8 mouse cellular contexts compared by ENCODE assay signal in the genomic region with DNA sequence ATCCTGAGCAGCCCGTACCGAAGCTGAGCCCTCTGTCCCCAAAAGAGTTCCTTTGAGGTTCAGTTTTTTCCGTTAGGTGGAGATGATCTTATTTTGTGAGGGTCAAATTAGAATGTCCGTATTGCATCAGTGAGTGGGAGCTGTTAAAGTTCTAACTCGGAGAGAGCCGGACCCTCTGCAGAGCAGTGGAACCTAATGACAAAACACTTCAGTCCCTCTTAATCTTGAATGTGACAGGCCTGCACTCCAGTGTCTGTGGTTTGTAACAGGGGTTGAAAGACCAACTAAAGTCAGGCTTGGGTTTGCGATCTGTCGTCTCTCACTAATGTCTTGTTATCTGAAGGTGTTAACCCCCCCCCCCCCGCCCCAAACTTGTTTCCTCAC. TPM values are rescaled to one million over a fixed set of nuclear protein-coding genes. Genes with fewer than 3 reads are reported as not detected.
A peak's percentile ranks its signal among the peaks of the same experiment; 100 is the strongest.
DNase-seq lines count a peak whose midpoint lies in the region; ATAC-seq and TF ChIP-seq lines count a peak whose summit lies in the region.

No protein-coding gene starts in this region.

- peaks cover 13% of the 10 kb centered on the region for H3K36me3 ChIP-seq in embryonic facial prominence, embryonic 12.5 days
- H3K36me3 ChIP-seq in intestine, embryonic 16.5 days (ENCODE audit: control insufficient read depth, insufficient read depth, low read length): no peaks in the 10 kb centered on the region
- peaks cover 17% of the 10 kb centered on the region for H3K36me3 ChIP-seq in neural tube, embryonic 12.5 days

- H3K27me3 ChIP-seq in embryonic facial prominence, embryonic 12.5 days: no peaks in the 10 kb centered on the region
- H3K27me3 ChIP-seq in intestine, embryonic 16.5 days (replicated peaks; ENCODE audit: control insufficient read depth, insufficient read depth, low read length): no peaks in the 10 kb centered on the region
- no peaks in the 10 kb centered on the region for H3K27me3 ChIP-seq in neural tube, embryonic 12.5 days (replicated peaks)

- peaks cover 7% of the 10 kb centered on the region for H3K4me1 ChIP-seq in embryonic facial prominence, embryonic 12.5 days
- H3K4me1 ChIP-seq in intestine, embryonic 16.5 days (ENCODE audit: control insufficient read depth, insufficient read depth, low read length): peaks cover 4% of the 10 kb centered on the region; the same call in 1 of the 2 replicates
- H3K4me1 ChIP-seq in neural tube, embryonic 12.5 days: peaks cover 5% of the 10 kb centered on the region

- intact Hi-C loops in left cerebral cortex, adult 2 months (cut with DNase I): no loop called here

- peak; percentile 41; the same call in 1 of the 2 replicates for ATAC-seq in embryonic facial prominence, embryonic 12.5 days (ENCODE audit: insufficient number of reproducible peaks, insufficient read depth, low FRiP score, low TSS enrichment)
- ATAC-seq in intestine, embryonic 16.5 days: peak; percentile 53; the same call in 1 of the 2 replicates
- ATAC-seq in neural tube, embryonic 12.5 days (ENCODE audit: low FRiP score, low read depth): peak; percentile 72

- no peak for DNase-seq in left cerebral cortex, adult 2 months (ENCODE audit: extremely low spot score in 1 of 2, low spot score in 2 of 2)
- DNase-seq in left cerebral cortex, adult 11 months (ENCODE audit: low spot score): no peak
- DNase-seq in urinary bladder, postnatal 14 days (ENCODE audit: low spot score): no peak
- no peak for DNase-seq in cerebellum, postnatal 10 days
- DNase-seq in ovary, postnatal 10 days (ENCODE audit: low spot score): no peak

- peak overlapping the region; percentile 84 for H3K27ac ChIP-seq in left cerebral cortex, adult 2 months
- no peak overlapping the region for H3K27ac ChIP-seq in embryonic facial prominence, embryonic 12.5 days
- H3K27ac ChIP-seq in intestine, embryonic 16.5 days (ENCODE audit: low read length): peak overlapping the region; percentile 57; the same call in 1 of the 2 replicates
- H3K27ac ChIP-seq in neural tube, embryonic 12.5 days: no peak overlapping the region

- TF ChIP-seq CTCF in left cerebral cortex, adult 2 months (IDR thresholded peaks at IDR 0.05): no peak

- H3K9me3 ChIP-seq in embryonic facial prominence, embryonic 12.5 days: no peaks in the 10 kb centered on the region
- no peaks in the 10 kb centered on the region for H3K9me3 ChIP-seq in intestine, embryonic 16.5 days (ENCODE audit: control insufficient read depth, low read length)
- H3K9me3 ChIP-seq in neural tube, embryonic 12.5 days: no peaks in the 10 kb centered on the region

- H3K4me2 ChIP-seq in embryonic facial prominence, embryonic 12.5 days (replicated peaks): peak overlapping the region; percentile 85
- peak overlapping the region; percentile 77 for H3K4me2 ChIP-seq in intestine, embryonic 16.5 days (ENCODE audit: low read depth, low read length)
- H3K4me2 ChIP-seq in neural tube, embryonic 12.5 days (replicated peaks): peak overlapping the region; percentile 73

- H3K4me3 ChIP-seq in left cerebral cortex, adult 2 months: peak overlapping the region; percentile 63
- H3K4me3 ChIP-seq in embryonic facial prominence, embryonic 12.5 days: peak overlapping the region; percentile 72
- peak overlapping the region; percentile 92 for H3K4me3 ChIP-seq in intestine, embryonic 16.5 days (ENCODE audit: low read length)
- peak overlapping the region; percentile 65 for H3K4me3 ChIP-seq in neural tube, embryonic 12.5 days

- H3K9ac ChIP-seq in embryonic facial prominence, embryonic 12.5 days: peak overlapping the region; percentile 60
- peak overlapping the region; percentile 82 for H3K9ac ChIP-seq in intestine, embryonic 16.5 days (ENCODE audit: low read depth, low read length)
- peak overlapping the region; percentile 66 for H3K9ac ChIP-seq in neural tube, embryonic 12.5 days

- WGBS in embryonic facial prominence, embryonic 12.5 days: 5% methylated on average over 9 of the region's 9 CpGs
- 3% methylated on average over 9 of the region's 9 CpGs for WGBS in intestine, embryonic 16.5 days
- WGBS in neural tube, embryonic 12.5 days: 6% methylated on average over 9 of the region's 9 CpGs

RNA-seq across cellular contexts. Expression of gene Slu7, which starts 0.5 kb away (rescaled TPM):
- total RNA-seq in left cerebral cortex, adult 2 months (2021): 10 to 100 TPM; 54.2 to 56.7 TPM
- 60.2 and 63.5 TPM in 2 replicates for polyA plus RNA-seq in embryonic facial prominence, embryonic 12.5 days (2016; fragmentation: Nextera tagmentation; extraction: Ambion mirVana)
- polyA plus RNA-seq in intestine, embryonic 16.5 days (2015; fragmentation: Nextera tagmentation; extraction: Ambion mirVana): 41.7 and 46.8 TPM in 2 replicates
- 66.7 and 67.8 TPM in 2 replicates for polyA plus RNA-seq in neural tube, embryonic 12.5 days (2016; fragmentation: Nextera tagmentation; extraction: Ambion mirVana)

RNA-seq across cellular contexts. Expression of gene Pttg1, which starts 8.0 kb away (rescaled TPM):
- 10 to 100 TPM; 25.5 to 29.5 TPM for total RNA-seq in left cerebral cortex, adult 2 months (2021)
- polyA plus RNA-seq in embryonic facial prominence, embryonic 12.5 days (2016; fragmentation: Nextera tagmentation; extraction: Ambion mirVana): 101 and 105 TPM in 2 replicates
- 61.2 and 65.5 TPM in 2 replicates for polyA plus RNA-seq in intestine, embryonic 16.5 days (2015; fragmentation: Nextera tagmentation; extraction: Ambion mirVana)
- polyA plus RNA-seq in neural tube, embryonic 12.5 days (2016; fragmentation: Nextera tagmentation; extraction: Ambion mirVana): 64.0 and 65.7 TPM in 2 replicates

RNA-seq across cellular contexts. Expression of gene C1qtnf2, which starts 40.1 kb away (rescaled TPM):
- 1 to 10 TPM; 1.8 to 2.2 TPM for total RNA-seq in left cerebral cortex, adult 2 months (2021)
- polyA plus RNA-seq in embryonic facial prominence, embryonic 12.5 days (2016; fragmentation: Nextera tagmentation; extraction: Ambion mirVana): 6.8 and 7.3 TPM in 2 replicates
- polyA plus RNA-seq in intestine, embryonic 16.5 days (2015; fragmentation: Nextera tagmentation; extraction: Ambion mirVana): 7.0 and 7.2 TPM in 2 replicates
- polyA plus RNA-seq in neural tube, embryonic 12.5 days (2016; fragmentation: Nextera tagmentation; extraction: Ambion mirVana): 5.6 and 6.3 TPM in 2 replicates

Comparison
In these comparisons a context has a peak if more than half of its experiments do, and no peak if none do; other contexts are left out.
1. H3K27ac ChIP-seq: peak in left cerebral cortex, adult 2 months (single experiment) and intestine, embryonic 16.5 days (single experiment); none in embryonic facial prominence, embryonic 12.5 days (single experiment) and neural tube, embryonic 12.5 days (single experiment).
2. Peak in every context shown above with its lines, with median percentiles within 50 percentile points of each other: H3K4me3 ChIP-seq, ATAC-seq, H3K4me2 ChIP-seq and H3K9ac ChIP-seq.